Mouse (Mus musculus): Measurements from ENCODE around the gene Fgfbp1.

Fgfbp1 gene

DNA sequence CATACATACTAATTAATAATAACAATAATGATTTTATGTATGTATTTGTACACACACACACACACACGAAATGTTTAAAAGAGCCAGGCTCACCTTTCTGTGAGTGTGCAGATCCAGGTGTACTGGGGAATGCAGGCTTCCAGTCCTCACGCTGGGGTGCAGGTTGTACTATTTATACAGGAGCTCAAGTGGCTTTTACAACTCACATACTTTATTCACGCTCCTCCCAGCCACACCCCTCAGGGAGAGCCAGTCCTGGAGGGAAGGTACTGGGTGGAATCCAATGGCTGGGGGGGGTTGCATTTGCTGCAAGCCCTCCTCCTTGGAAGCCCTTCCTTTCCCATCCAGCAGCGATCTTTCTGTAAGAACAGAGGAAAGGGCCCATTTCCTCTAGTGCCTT is at the start of gene Fgfbp1:
TSS of gene Fgfbp1 (minus strand) at position 160 of the 400 bp plus-strand sequence.
- no peak for DNase-seq

DNA sequence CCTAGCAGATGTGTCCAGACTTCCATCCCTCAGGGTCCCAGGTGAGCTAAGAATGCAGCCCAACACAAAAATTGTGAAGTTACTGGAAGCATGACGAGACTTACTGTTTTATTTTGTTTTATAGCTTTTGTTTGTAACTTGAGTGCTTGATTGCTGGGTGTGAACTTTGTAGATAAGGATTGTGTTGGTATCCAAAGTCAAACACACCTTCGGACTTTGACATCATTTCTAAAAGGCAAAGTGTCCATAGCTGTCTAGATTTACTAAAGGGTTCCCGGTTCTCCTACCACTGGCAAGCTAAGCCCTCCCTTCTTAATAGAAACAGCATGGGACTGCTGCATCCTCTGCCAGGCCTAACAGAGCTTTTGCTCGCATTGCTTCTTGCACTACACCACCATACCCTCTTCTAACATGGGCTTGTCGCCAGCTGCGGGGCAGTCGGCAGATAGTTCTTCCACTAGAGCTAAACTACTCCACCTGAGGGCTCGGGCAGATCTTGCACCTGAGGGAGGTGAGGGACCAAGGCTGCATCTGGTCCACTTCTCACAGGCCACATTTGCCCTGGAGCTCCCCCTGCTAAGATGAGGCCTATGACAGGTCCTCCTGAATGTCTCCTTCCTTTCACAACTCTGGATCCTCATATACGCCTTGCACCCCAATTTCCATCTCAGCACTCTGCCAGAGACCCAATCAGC is 16.9 kb upstream of the Fgfbp1 start:
- DNase-seq = no peak

DNA sequence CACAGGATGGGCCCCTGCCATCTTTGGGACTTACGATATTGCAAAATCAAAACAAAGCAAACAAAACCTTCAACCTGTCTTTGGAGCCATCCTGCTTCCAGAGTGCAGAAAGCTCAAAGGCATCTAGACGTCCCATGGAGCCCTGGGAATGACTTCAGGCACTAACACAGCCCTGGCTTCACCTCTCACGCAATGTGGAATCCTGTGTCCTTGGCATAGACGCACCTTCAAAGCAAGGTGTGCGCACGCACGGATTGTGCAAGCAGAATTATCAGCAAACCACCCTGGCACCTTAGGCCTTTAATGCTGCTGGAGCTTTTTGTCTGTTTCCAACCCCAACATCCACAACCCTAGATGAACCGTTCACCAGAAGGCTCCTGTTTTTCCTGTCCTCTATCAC is 16.0 kb upstream of the Fgfbp1 start:
- DNase-seq = no peak

DNA sequence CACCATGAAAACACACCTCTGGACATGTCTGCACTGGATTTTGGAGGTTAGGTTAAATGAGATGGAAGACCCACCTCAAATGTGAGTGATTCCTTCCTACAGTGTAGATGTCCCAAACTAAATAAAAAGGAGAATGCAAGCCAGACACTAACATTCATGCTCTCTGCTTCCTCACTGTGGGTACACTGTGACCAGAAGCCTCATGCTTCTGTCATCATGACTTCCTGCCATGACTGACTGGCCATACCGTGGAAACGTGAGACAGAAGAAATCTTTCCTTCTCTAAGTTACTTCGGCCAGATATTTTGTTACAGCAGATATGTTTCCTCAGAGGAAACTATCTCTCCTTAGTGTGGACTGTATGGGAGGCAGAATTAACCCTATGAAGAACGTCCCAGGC is 14.6 kb upstream of the Fgfbp1 start:
- no peak for DNase-seq

DNA sequence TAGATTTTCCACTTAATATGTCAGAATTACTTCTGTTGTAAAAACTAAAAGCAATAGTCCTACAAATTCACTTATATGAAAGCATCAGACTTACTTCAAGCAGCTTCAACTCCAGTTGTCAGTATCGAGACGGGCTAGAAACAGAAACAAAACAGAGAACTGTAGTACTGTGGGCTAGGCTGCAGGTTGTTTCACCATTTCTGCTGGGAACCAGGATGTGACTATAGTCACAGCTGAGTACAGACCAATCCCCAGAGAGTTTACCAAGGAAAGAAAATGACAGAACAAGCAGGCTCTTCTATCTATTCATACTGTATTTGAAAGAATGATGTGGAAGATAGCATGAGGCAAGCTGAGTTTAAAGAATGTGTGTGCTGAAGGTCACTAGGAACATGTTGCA is 13.4 kb upstream of the Fgfbp1 start:
- DNase-seq = no peak

DNA sequence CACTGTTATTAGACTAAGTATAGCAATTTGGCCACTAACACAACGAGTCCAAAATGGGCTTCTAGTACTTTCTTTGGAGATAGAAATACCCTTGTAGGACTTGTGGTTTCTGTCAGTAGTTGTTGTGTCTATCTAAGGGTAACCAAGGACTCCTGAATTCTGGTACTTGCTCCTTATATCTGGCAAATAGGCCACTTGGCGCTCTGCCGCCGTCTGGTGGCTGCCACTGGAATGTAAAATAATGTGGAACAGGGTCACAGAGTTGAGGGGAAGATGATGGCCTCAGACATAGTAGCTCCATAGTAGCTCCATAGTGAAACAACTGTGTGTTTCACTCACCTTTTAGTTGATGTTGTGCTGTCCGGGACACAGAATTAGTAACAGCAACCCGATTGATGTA is 8.7 kb upstream of the Fgfbp1 start:
- DNase-seq = peak; percentile 20

DNA sequence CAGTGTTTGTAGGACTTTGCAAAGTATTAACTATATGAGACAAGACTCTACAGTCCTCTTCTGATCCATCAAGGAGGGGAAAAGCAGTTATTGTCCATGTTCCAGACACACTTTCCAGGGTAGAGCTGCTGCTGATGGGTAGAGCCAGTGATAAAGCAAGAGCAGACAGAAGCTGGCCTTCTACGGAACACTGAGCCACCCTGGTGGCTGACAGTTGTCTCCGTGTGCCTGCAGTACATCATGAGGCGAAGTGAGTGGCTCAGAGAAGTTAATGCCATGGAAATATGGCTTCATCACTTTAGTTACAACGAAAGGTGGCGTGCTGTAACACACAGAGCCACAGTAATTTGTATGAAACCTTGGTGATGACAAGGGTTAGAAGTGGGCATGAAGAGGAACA is 7.4 kb upstream of the Fgfbp1 start:
- DNase-seq = no peak

DNA sequence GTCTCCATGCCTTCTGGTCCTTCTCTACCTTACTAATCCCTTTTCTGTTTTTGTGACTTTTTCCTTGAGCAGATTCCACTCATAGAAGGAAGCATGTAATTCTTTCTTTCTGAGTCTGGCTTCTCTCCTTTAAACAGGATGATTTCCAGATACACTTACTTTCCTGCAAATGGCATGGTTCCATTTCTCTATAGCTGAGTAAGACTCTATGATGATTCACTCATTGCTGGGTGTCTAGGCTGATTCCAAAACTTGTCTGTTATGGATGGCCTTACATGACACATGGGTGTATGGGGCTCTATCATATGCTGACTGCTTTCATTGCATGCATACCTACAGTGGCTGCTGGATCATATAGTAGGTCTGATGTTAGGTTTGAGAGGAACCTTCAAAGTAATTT is 4.6 kb upstream of the Fgfbp1 start:
- DNase-seq = no peak

DNA sequence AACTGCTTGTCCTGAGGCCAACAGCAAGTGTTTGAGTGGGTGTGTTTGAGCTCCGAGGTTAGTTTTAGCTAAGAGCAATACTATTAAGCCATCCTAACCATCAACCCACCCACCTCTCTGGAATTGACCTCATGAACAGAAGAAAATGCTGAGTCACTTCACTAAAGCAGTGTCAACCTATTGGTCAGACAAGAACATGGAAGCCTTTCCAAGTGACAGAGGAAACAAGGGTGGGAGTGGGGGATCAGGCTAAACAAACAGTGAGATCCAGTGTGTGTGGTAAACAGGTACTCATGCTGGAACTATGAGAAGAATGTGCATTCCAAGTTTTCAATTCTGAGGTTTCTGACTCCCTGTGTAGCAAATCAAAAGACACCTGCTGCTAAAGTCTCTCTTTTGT is 1.3 kb upstream of the Fgfbp1 start:
- no peak for DNase-seq

DNA sequence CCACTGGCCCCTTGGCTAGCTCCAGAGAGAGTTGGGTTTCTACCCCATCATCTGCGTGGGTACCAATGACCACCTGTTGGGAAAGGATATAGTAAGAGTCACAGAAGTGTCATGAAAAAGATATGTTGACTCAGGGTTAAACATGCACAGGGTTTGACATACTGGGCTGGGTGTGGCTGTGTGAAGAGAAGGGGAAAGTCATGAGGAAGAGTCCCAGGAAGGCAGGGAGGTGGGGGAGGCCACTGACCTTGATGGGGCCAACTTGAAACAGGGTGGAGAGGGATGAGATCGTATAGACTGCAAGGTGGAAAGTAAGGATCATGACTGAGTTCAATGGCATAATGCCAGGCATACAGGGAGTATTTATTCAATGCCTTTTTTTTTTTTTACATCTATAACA is 1.2 kb downstream of the Fgfbp1 start:
- DNase-seq = no peak

DNA sequence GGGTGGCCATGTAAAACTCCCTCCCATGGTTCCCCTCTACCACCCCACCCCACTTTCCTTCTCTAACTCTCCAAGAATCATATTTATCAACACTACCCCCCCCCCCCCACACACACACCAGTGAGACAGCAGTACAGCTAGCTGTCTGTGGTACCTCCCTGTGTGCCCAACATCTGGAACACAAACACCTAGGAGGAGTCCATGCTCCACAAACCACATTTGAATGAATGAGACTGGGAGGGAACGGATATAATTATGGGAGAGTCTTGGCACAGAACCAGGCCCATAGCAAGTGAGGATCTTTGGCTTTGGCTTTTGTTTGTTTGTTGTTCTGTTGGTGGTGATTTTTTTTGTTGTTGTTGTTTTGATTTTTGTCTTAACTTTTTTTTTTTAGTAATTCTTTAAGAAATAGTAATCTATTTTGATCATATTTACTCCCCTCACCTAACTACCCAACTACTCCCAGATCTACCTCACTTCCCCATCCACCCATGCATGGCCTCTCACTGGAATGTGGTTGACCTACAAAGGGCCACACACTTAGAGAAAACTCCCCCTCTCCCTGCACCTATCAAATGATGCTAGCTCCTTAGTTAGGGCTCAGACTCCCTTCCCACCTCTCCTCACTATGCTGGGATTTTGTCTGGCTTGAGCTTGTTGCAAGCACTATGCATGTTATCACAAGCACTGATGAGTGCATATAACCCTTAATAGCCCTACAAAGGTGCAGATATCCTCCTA is 4.6 kb downstream of the Fgfbp1 start:
- no peak for DNase-seq

DNA sequence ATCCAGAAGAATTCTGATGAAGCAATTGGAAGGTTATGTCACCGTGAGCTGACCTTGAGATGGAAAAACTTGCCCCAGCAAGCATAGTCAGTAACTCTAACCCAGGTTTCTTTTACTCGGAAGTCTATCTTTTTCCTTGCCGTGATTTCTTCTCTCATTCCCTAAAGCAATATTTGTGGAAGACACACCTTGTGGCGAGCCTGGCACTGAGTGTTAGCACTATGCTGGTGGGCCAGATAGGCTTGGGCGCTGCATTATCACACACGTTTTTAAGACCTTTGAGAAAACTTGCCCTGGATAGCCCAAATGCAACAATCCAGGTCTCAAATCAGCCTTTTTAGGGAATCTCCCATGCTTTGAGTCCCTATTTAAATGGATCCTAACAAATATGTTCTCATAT is 7.4 kb downstream of the Fgfbp1 start:
- DNase-seq = no peak

DNA sequence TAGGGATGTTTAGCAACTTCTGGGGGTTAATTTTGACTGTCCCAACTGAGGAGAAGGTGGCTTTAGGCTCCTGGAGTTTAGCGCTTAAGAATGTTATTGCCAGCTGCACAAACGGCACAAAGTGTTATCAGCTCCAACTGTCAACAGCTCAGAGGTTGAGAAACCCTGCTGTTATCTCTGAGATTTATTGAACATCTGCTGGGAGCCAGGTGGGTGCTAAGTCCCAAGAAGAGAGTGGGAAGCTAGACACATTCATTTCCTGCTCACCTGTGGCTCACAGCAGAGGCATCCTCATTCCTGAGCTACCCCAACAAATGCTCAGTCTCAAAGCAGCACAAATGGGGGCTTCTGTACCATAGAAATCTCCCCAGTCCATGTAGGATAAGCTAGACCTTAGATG is 10.4 kb downstream of the Fgfbp1 start:
- no peak for DNase-seq

DNA sequence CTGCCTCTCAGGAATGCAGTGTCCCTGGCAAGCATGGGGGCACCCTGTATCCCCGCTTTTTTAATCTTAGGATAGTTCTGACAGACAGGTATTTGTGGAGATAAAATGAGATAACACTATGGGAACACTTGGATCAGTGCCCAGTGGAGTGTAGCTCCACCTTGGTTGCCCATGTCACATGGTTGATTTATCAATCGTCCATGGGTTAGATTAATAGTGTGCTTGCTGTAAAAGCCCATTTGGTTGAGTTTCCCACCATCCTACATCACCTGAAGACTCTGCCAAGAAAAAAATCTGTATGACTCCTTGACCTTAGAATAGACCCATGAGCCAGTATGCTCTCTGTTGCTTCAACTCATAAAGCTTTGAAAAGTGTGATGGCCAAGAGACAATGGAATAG is 11.0 kb downstream of the Fgfbp1 start:
- no peak for DNase-seq

DNA sequence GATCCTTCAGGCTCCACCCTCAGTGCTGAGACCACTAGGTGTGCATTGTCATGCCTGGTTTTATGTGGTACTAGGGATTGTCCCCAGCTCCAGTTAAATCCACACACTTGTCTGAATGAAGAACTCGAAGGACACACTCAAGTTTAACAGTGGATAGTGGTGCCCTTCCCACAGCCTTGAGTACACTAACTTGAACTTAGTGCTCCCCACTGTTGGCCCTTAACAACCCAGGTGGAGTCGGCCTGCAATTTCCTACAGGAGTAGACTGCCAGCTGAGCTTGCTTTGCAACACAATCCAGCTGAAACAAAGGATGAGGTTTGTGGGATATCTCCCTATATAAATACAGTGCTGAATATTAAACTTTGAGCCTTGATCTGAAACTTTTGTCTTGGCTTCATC is 12.9 kb downstream of the Fgfbp1 start:
- DNase-seq = no peak

DNA sequence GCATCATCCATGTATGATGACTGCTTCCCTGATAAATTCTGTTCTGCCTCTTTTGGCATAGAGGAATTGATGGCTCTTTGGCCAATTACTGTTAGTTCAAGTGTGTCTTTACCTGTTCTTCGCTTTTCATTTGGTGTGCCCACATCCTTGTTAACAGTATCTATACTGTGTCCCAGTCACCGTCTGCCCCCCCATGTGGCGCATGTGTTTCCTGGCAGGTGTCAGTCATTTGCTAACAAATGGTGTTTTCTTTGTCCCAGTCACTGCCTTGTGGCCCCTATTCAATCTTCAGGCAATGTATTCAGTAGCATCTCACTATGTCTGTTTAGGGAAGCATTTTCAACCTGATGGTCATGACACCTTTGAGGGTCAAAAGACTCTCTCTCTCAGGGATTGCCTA is 20.5 kb downstream of the Fgfbp1 start:
- no peak for DNase-seq

DNA sequence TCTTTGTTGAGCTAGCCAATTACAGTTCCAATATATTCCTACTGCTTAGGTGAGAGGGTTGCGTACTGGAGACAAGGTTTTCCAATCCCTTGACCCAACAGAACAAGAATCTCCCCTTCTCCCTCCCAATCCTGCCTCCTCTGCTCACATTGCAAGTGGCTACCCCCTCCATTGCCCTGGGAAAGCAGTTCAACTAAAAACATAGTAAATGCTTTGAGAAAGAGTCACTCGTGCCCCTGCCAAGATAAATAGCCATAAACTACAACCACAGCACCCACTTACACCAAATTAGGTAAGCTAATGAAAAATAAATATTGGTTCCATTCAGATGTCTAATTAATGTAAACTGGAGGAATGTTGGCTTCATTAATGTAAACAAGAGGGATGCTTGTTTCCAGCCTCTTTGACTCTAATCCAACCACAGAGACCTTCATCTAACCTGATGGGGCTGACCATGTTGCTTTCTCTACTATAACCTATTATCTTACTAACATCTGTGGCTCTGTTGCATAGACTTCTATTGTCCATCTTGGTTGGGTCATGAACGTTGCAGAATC is 21.6 kb downstream of the Fgfbp1 start:
- no peak for DNase-seq

DNA sequence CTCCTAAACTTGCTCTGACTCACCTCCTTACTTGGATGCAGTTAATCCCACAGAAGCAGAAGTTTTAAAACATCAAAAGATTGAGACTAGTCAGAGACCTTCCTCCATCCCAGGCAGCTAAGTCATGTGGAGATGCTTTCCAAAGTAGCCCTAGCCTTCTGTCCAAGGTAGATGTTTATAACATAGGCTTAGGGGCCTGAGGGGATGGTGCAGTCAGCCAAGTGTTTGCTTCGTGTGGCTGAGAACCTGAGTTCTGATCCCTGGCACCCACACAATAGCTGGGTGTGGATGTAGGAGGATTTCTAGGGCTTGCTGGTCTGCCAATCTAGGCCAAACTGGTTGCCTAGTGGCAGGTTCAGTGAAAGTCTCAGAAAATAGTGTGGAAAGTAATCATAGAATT is 28.3 kb downstream of the Fgfbp1 start:
- no peak for DNase-seq

DNA sequence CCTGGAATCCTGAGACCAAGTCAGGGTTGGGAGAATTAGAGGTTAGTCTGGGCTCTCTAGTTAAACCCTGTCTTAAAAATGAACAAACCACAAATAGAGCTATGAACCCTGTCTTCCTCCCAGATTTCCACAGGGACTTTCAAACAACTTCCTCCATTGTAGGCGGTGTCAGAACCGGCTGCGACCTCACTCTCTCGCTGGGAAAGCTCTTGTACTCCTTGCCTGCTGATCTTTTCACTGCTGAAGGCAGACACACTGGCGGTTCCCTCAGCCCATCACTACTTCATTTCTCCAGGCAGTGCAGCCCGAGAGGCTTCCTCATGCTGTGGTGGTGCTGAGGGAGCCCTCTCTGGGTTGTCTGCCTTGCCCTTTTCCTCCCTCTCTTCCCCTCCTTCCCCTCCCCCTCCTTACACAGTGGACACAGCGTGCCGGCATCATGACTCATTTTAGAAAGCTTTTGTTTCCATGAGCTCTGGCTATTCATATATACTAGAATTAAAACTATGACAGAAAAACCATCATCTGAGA is 32.8 kb downstream of the Fgfbp1 start:
- peak; percentile 7 for DNase-seq

DNA sequence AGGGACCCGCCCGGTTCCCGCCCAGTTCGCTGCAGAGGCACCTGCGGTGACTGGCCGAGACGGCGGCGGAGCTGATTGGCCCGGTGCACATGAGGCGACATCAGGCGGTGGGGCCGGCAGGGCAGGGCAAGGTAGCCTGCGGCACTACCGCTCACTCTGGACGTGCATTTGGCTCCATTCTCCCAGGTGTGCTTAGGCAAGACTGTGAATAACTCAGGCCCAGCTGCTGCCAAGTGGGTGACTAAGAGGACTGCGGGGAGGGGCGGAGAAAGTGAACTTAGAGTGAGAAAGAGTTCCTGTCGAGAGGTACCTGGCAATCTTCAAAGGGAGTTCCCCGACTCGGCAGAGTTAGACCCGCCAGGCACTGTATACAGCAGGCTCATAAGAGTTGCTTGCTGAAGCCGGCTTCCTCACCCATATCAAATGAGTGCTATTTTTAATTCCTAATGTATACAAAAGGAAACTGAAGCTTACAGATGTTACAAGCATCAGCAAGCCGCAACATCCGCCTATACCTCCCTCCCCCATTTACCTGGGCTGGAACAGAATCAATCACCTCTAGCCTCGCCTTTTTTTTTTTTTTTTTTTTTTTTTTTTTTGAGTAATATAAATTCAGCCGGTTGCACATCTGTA is 33.4 kb downstream of the Fgfbp1 start:
- DNase-seq = peak; percentile 10

DNA sequence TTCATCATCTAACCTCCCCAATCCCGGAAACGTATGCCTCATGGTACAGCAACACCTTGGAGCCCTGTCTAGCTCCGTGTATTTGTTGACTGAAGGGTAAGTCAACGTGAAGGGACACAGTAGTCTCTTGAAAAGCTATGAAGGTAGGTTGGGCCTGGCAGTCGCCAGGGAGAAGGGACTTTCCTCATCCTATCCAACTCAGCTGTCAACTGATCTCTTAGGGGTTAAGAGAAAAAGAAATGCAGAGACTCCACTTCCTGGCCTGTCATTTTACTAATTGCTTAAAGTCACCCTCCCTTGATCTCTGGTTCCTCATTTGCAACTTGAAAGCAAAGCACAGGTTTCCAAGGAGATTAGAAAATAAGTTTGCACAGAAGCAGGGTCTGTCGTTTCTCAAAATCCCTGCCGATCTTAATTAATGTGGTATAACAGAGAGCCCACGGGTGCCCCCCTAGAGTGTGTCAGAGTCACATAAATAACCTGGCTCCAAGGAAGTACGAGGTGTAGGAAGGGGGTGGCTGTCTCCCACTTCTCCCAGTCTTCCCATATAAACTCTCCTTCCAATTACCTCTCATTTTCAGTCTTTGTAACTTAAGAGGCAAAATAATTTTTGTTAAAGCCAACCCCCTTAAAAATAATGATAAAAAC is 34.1 kb downstream of the Fgfbp1 start:
- no peak for DNase-seq

DNA sequence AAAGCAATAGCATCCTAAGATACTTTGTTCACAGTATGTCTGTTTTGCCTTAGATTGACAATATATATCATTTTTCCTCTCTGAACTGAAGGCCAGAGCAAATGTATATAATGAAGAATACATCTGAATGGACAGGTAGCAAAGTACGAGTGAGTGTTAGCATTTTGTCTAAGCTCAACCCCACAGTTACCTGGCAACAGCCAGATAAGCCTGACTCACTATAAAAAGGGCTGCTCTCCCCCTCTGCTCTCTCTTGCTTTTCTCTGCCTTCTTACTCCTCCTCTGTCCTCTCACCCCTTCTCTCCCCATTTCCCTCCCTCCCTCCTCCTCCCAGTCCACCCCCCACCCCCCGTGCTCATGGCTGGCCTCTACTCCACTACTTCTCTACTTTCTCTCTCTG is 48.3 kb downstream of the Fgfbp1 start:
- no peak for DNase-seq

Measured in right cerebral cortex, postnatal 14 days (tissue).